Mouse (Mus musculus) E14TG2a.4 (cell line): ENCODE results near the gene Usp48.

Experiments used
- CTCF ChIP-seq: conservative IDR thresholded peaks from 2 replicates; pipeline ENCODE4 v1.5.1; 2014; ENCODE audit warnings: low read length
- POU5F1 ChIP-seq: IDR thresholded peaks from 2 replicates; pipeline ENCODE4 v1.6.1; 2014; ENCODE audit warnings: low read length, borderline replicate concordance

DNA sequence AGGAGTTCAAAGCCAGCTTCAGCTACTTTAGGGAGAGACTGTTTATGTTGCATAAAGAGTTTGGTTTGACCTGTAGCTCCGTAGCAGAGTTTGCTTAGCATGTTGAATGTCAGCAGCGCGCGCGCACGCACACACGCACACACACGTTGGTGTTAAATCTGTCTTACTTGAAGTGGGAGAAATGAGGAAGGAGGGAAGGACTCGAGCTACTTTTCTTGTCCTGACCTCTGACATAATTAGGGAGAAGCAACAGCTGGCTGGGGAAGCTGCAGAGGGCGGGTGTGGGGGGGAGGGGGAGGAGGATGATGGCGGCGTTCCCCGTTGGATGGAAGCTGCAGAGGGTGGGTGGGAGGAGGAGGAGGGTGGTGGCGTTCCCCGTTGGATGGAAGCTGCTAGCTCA is 16.7 kb downstream of the Usp48 start:
- TF ChIP-seq CTCF (no peak), POU5F1 (no peak)
